11 mouse cellular contexts compared by ENCODE assay signal in the genomic region with DNA sequence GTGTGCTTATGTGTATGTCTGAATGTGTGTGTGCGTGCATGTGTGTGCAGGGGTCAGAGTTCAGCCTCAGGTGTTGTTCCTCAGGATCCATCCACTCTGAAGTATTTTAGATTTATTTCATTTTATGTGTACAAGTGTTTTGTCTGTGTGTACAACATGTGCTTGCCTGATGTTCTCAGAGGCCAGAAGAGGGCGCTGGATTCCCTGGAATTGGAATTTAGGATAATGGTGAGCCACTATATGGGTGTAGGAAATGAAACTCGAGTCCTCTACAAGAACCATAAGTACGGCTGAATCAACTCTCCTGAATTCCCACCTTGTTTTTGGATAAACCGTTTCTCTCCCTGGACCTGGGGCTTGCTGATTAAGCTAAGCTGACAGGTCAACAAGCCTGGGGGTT.
DNase-seq lines count a peak whose midpoint lies in the region; ATAC-seq and TF ChIP-seq lines count a peak whose summit lies in the region.
"Had no signal": no experiment of that assay in that cellular context is flagged by ENCODE, and none has a peak within 500 bp of the region (broad histone marks: within the 10 kb centered on the region; RNA-seq: fewer than 3 reads in every experiment).

No protein-coding gene starts in this region.

- no peaks in the 10 kb centered on the region for H3K27me3 ChIP-seq in forebrain, embryonic 14.5 days (replicated peaks; ENCODE audit: control insufficient read depth, insufficient read depth, low read length)
- no peaks in the 10 kb centered on the region for H3K27me3 ChIP-seq in forebrain, embryonic 15.5 days
- H3K27me3 ChIP-seq in lung, embryonic 14.5 days (ENCODE audit: insufficient read depth, low read length): no peaks in the 10 kb centered on the region
- no peaks in the 10 kb centered on the region for H3K27me3 ChIP-seq in splenic B cell, adult 2 months (ENCODE audit: control insufficient read depth, insufficient read depth, low read length, poor library complexity, severe bottlenecking)
- H3K27me3 ChIP-seq: hindbrain, embryonic 15.5 days; liver, embryonic 13.5 days had no signal

- TF ChIP-seq POLR2A in brain, embryonic 14.5 days (IDR thresholded peaks at IDR 0.05; ENCODE audit: borderline replicate concordance, extremely low read depth, insufficient read depth, insufficient read length, poor library complexity, severe bottlenecking): no peak

- no peak overlapping the region for H3K9ac ChIP-seq in forebrain, embryonic 14.5 days (ENCODE audit: low read length)
- H3K9ac ChIP-seq in forebrain, embryonic 15.5 days (replicated peaks): no peak overlapping the region
- H3K9ac ChIP-seq in lung, embryonic 14.5 days: no peak overlapping the region
- H3K9ac ChIP-seq: hindbrain, embryonic 15.5 days; liver, embryonic 13.5 days had no signal

- 74% methylated on average over 5 of the region's 5 CpGs for WGBS in forebrain, embryonic 14.5 days
- WGBS in forebrain, embryonic 15.5 days: 68% methylated on average over 5 of the region's 5 CpGs
- WGBS in lung, embryonic 14.5 days: 51% methylated on average over 5 of the region's 5 CpGs

- H3K4me3 ChIP-seq in forebrain, embryonic 14.5 days (ENCODE audit: low read depth, low read length): no peak overlapping the region
- H3K4me3 ChIP-seq in forebrain, embryonic 15.5 days: no peak overlapping the region
- H3K4me3 ChIP-seq in lung, embryonic 14.5 days (ENCODE audit: low read depth, low read length): no peak overlapping the region
- H3K4me3 ChIP-seq: hindbrain, embryonic 15.5 days; liver, embryonic 13.5 days had no signal

- no peaks in the 10 kb centered on the region for H3K9me3 ChIP-seq in forebrain, embryonic 14.5 days (replicated peaks; ENCODE audit: control insufficient read depth, low read length)
- H3K9me3 ChIP-seq in forebrain, embryonic 15.5 days: no peaks in the 10 kb centered on the region
- H3K9me3 ChIP-seq in lung, embryonic 14.5 days (ENCODE audit: low read depth, low read length): no peaks in the 10 kb centered on the region
- H3K9me3 ChIP-seq: hindbrain, embryonic 15.5 days had no signal

- TF ChIP-seq CTCF in lung, embryonic 14.5 days (IDR thresholded peaks at IDR 0.05; ENCODE audit: low read depth): peak; percentile 46
- TF ChIP-seq CTCF in brain, embryonic 14.5 days (IDR thresholded peaks at IDR 0.05; ENCODE audit: borderline replicate concordance, extremely low read depth, insufficient read depth, insufficient read length): peak; percentile 7; the same call in 1 of the 2 replicates

- no peaks in the 10 kb centered on the region for H3K4me1 ChIP-seq in forebrain, embryonic 14.5 days (ENCODE audit: control insufficient read depth, insufficient read depth, low read length)
- H3K4me1 ChIP-seq in forebrain, embryonic 15.5 days: no peaks in the 10 kb centered on the region
- no peaks in the 10 kb centered on the region for H3K4me1 ChIP-seq in lung, embryonic 14.5 days (ENCODE audit: insufficient read depth)
- H3K4me1 ChIP-seq: hindbrain, embryonic 15.5 days; liver, embryonic 13.5 days had no signal

- H3K27ac ChIP-seq in forebrain, embryonic 14.5 days (ENCODE audit: low read depth, low read length): no peak overlapping the region
- no peak overlapping the region for H3K27ac ChIP-seq in forebrain, embryonic 15.5 days (replicated peaks)
- H3K27ac ChIP-seq in lung, embryonic 14.5 days (ENCODE audit: low read depth): no peak overlapping the region
- H3K27ac ChIP-seq: hindbrain, embryonic 15.5 days; liver, embryonic 13.5 days had no signal

- peak; percentile 16 for DNase-seq in forebrain, embryonic 14.5 days (ENCODE audit: low spot score)
- DNase-seq in lung, embryonic 14.5 days: peak; percentile 42
- no peak for DNase-seq in lung, postnatal 25 days (ENCODE audit: low spot score)
- peak; percentile 30 for DNase-seq in brain, embryonic 14.5 days (ENCODE audit: low read depth)
- peak; percentile 35 for DNase-seq in splenic B cell, adult 2 months (ENCODE audit: low read depth, low spot score)
- DNase-seq in c-Kit-positive CD71-positive TER-119-positive erythroid progenitor cells, embryonic 14.5 days (ENCODE audit: low spot score): no peak
- no peak for DNase-seq in cerebellum, postnatal 25 days
- DNase-seq: cerebellum, adult 9-10 months; liver, embryonic 13.5 days had no signal

- no peak for ATAC-seq in forebrain, embryonic 14.5 days
- no peak for ATAC-seq in forebrain, embryonic 15.5 days (replicated peaks)
- no peak for ATAC-seq in lung, embryonic 14.5 days (ENCODE audit: insufficient read depth)

- H3K4me2 ChIP-seq in forebrain, embryonic 14.5 days (ENCODE audit: low read length): no peak overlapping the region
- no peak overlapping the region for H3K4me2 ChIP-seq in forebrain, embryonic 15.5 days (replicated peaks)
- H3K4me2 ChIP-seq in lung, embryonic 14.5 days: no peak overlapping the region
- H3K4me2 ChIP-seq: hindbrain, embryonic 15.5 days; liver, embryonic 13.5 days had no signal

- H3K36me3 ChIP-seq in forebrain, embryonic 14.5 days (ENCODE audit: control insufficient read depth, insufficient read depth, low read length): no peaks in the 10 kb centered on the region
- H3K36me3 ChIP-seq in forebrain, embryonic 15.5 days: no peaks in the 10 kb centered on the region
- no peaks in the 10 kb centered on the region for H3K36me3 ChIP-seq in lung, embryonic 14.5 days (ENCODE audit: insufficient read depth)
- no peaks in the 10 kb centered on the region for H3K36me3 ChIP-seq in splenic B cell, adult 2 months (ENCODE audit: control insufficient read depth, insufficient read depth, low read length, poor library complexity, severe bottlenecking)
- H3K36me3 ChIP-seq: hindbrain, embryonic 15.5 days; liver, embryonic 13.5 days had no signal

Comparison
In these comparisons a context has a peak if more than half of its experiments do, and no peak if none do; other contexts are left out.
1. DNase-seq: peak in forebrain, embryonic 14.5 days (single experiment), lung, embryonic 14.5 days (single experiment), brain, embryonic 14.5 days (single experiment) and splenic B cell, adult 2 months (single experiment); none in lung, postnatal 25 days (single experiment), c-Kit-positive CD71-positive TER-119-positive erythroid progenitor cells, embryonic 14.5 days (single experiment) and cerebellum, postnatal 25 days (0 of 2).